Mouse (Mus musculus): ENCODE data around the gene Fam133b.

Gene Fam133b

GRCm38 (mm10) chr5:3543629-3544479, at the start of gene Fam133b:
TSS of gene Fam133b (plus strand) at chr5:3543833.
- DNase-seq (ENCODE audit: low read depth): peak; percentile 95

- no peak for DNase-seq (ENCODE audit: low read depth)
Measured at GRCm38 (mm10) chr5:3493968-3494367, 49.7 kb upstream of the Fam133b start.

GRCm38 (mm10) chr5:3494452-3495187, 49.0 kb upstream of the Fam133b start:
- DNase-seq (ENCODE audit: low read depth): peak; percentile 87

GRCm38 (mm10) chr5:3497505-3497925, 46.1 kb upstream of the Fam133b start:
- DNase-seq (ENCODE audit: low read depth): peak; percentile 75

GRCm38 (mm10) chr5:3500298-3500697, 43.3 kb upstream of the Fam133b start:
- no peak for DNase-seq (ENCODE audit: low read depth)

GRCm38 (mm10) chr5:3500957-3501563, 42.6 kb upstream of the Fam133b start:
- no peak for DNase-seq (ENCODE audit: low read depth)

- DNase-seq (ENCODE audit: low read depth): peak; percentile 85
Measured at GRCm38 (mm10) chr5:3501564-3502001, 42.0 kb upstream of the Fam133b start.

GRCm38 (mm10) chr5:3502610-3503350, 40.9 kb upstream of the Fam133b start:
- DNase-seq (ENCODE audit: low read depth): peak; percentile 75

GRCm38 (mm10) chr5:3503373-3503772, 40.3 kb upstream of the Fam133b start:
- DNase-seq (ENCODE audit: low read depth): no peak

GRCm38 (mm10) chr5:3503836-3504323, 39.8 kb upstream of the Fam133b start:
- DNase-seq (ENCODE audit: low read depth): no peak

- peak; percentile 73 for DNase-seq (ENCODE audit: low read depth)
Measured at GRCm38 (mm10) chr5:3504453-3504852, 39.2 kb upstream of the Fam133b start.

- DNase-seq (ENCODE audit: low read depth): no peak
Measured at GRCm38 (mm10) chr5:3505553-3505952, 38.1 kb upstream of the Fam133b start.

GRCm38 (mm10) chr5:3508480-3509381, 34.9 kb upstream of the Fam133b start:
- DNase-seq (ENCODE audit: low read depth): peak; percentile 76

- DNase-seq (ENCODE audit: low read depth): peak; percentile 81
Measured at GRCm38 (mm10) chr5:3509503-3509902, 34.1 kb upstream of the Fam133b start.

GRCm38 (mm10) chr5:3511097-3511795, 32.4 kb upstream of the Fam133b start:
- DNase-seq (ENCODE audit: low read depth): no peak

- peak; percentile 87 for DNase-seq (ENCODE audit: low read depth)
Measured at GRCm38 (mm10) chr5:3512584-3512983, 31.0 kb upstream of the Fam133b start.

GRCm38 (mm10) chr5:3514901-3515311, 28.7 kb upstream of the Fam133b start:
- DNase-seq (ENCODE audit: low read depth): no peak

- no peak for DNase-seq (ENCODE audit: low read depth)
Measured at GRCm38 (mm10) chr5:3515477-3515876, 28.2 kb upstream of the Fam133b start.

GRCm38 (mm10) chr5:3516481-3517075, 27.1 kb upstream of the Fam133b start:
- DNase-seq (ENCODE audit: low read depth): peak; percentile 75
